Mouse (Mus musculus) thymus, adult 2 months (tissue): ENCODE results near the gene Thsd7b.

Experiments
- CTCF ChIP-seq: fragments of 200-500 bp; IDR thresholded peaks from 2 replicates; pipeline ENCODE4 v1.5.1; 2012; ENCODE audit warnings: mild to moderate bottlenecking, control low read depth, low read length, moderate library complexity, borderline replicate concordance; ENCODE audit not compliant: control insufficient read depth, poor library complexity, insufficient read depth; ENCODE audit errors: extremely low read depth
- POLR2A ChIP-seq: fragments of 200-500 bp; IDR thresholded peaks from 2 replicates; pipeline ENCODE4 v1.6.1; 2012; ENCODE audit warnings: mild to moderate bottlenecking, low read length, control low read depth, moderate library complexity; ENCODE audit not compliant: control insufficient read depth, poor library complexity, insufficient read depth; ENCODE audit errors: extremely low read depth

- no peak for TF ChIP-seq CTCF
- no peak for TF ChIP-seq POLR2A
These were observed 265.9 kb downstream of the Thsd7b start for GRCm38 (mm10) chr1:129538970-129539369.
